Mouse (Mus musculus) c-Kit-negative CD71-positive TER-119-positive erythroid progenitor cells, embryonic 14.5 days (primary cell): ENCODE data around the gene Usp29.

Experiments
- DNase-seq: peaks from one replicate; pipeline ENCODE4 v3.0.0-alpha.2; 2013; ENCODE audit warnings: low read depth, low spot score

The Usp29 gene

GRCm38 (mm10) chr7:6816706-6817376 is 86.5 kb downstream of the Usp29 start:
- no peak for DNase-seq

- DNase-seq, result no peak
These were observed 89.9 kb downstream of the Usp29 start for GRCm38 (mm10) chr7:6820296-6820695.

GRCm38 (mm10) chr7:6822633-6823032 is 92.3 kb downstream of the Usp29 start:
- DNase-seq, result no peak

GRCm38 (mm10) chr7:6823673-6824072 is 93.3 kb downstream of the Usp29 start:
- no peak for DNase-seq

- DNase-seq, result no peak
These were observed 95.7 kb downstream of the Usp29 start for GRCm38 (mm10) chr7:6825966-6826647.

- no peak for DNase-seq
These were observed 98.8 kb downstream of the Usp29 start for GRCm38 (mm10) chr7:6829148-6829547.

- no peak for DNase-seq
These were observed 104.6 kb downstream of the Usp29 start for GRCm38 (mm10) chr7:6834950-6835349.

GRCm38 (mm10) chr7:6835351-6835750 is 105.0 kb downstream of the Usp29 start:
- DNase-seq, result no peak

GRCm38 (mm10) chr7:6837297-6837925 is 107.0 kb downstream of the Usp29 start:
- DNase-seq, result no peak

- no peak for DNase-seq
These were observed 107.7 kb downstream of the Usp29 start for GRCm38 (mm10) chr7:6837926-6838554.

- no peak for DNase-seq
These were observed 110.5 kb downstream of the Usp29 start for GRCm38 (mm10) chr7:6840860-6841259.

GRCm38 (mm10) chr7:6849495-6849894 is 119.1 kb downstream of the Usp29 start:
- no peak for DNase-seq

GRCm38 (mm10) chr7:6850321-6850720 is 119.9 kb downstream of the Usp29 start:
- no peak for DNase-seq

GRCm38 (mm10) chr7:6851256-6851655 is 120.9 kb downstream of the Usp29 start:
- DNase-seq, result no peak

- DNase-seq, result no peak
These were observed 121.5 kb downstream of the Usp29 start for GRCm38 (mm10) chr7:6851717-6852503.

- DNase-seq, result no peak
These were observed 125.4 kb downstream of the Usp29 start for GRCm38 (mm10) chr7:6855613-6856405.

- no peak for DNase-seq
These were observed 128.4 kb downstream of the Usp29 start for GRCm38 (mm10) chr7:6858694-6859270.

GRCm38 (mm10) chr7:6860689-6861088 is 130.3 kb downstream of the Usp29 start:
- DNase-seq, result no peak

- DNase-seq, result no peak
These were observed 136.0 kb downstream of the Usp29 start for GRCm38 (mm10) chr7:6866351-6866750.

GRCm38 (mm10) chr7:6868831-6869230 is 138.5 kb downstream of the Usp29 start:
- DNase-seq, result no peak
